Mouse (Mus musculus) hindbrain, embryonic 10.5 days (tissue): ENCODE results near the gene Exosc8. TPM values are rescaled to one million over a fixed set of nuclear protein-coding genes. Genes with fewer than 3 reads are reported as not detected.

Experiments used
- DNase-seq: peaks from one replicate; pipeline ENCODE4 v3.0.0-alpha.2; 2017; ENCODE audit warnings: low spot score
- H3K27ac ChIP-seq: fragments of 300-500 bp; sonication (generic); 2 replicates; pipeline ENCODE4 v1.5.1; 2016; ENCODE audit warnings: mild to moderate bottlenecking, moderate library complexity
- H3K27me3 ChIP-seq: fragments of 300-500 bp; sonication (generic); 2 replicates; pipeline ENCODE4 v1.6.1; 2016; ENCODE audit warnings: mild to moderate bottlenecking; ENCODE audit not compliant: poor library complexity, insufficient read depth, severe bottlenecking
- H3K36me3 ChIP-seq: fragments of 300-500 bp; sonication (generic); 2 replicates; pipeline ENCODE4 v1.6.1; 2016; ENCODE audit warnings: mild to moderate bottlenecking, moderate library complexity
- H3K4me1 ChIP-seq: fragments of 300-500 bp; sonication (generic); replicated peaks from 2 replicates; pipeline ENCODE4 v1.6.1; 2016; ENCODE audit warnings: mild to moderate bottlenecking
- H3K4me3 ChIP-seq: fragments of 300-500 bp; sonication (generic); 2 replicates; pipeline ENCODE4 v1.5.1; 2016; ENCODE audit warnings: mild to moderate bottlenecking, moderate library complexity
- H3K9me3 ChIP-seq: fragments of 300-500 bp; sonication (generic); 2 replicates; pipeline ENCODE4 v1.6.1; 2016; ENCODE audit warnings: mild to moderate bottlenecking, moderate library complexity
- whole genome bisulfite sequencing: fragments of 180-500 bp; shearing (Covaris S2); methylation state at CpG from one replicate; pipeline ENCODE4 v1.1.7; 2016; 5-methylcytosine and 5-hydroxymethylcytosine counted together
- polyA plus RNA-seq: library from polyadenylated mRNA; unstranded; fragments of >200 nt; fragmentation: Nextera tagmentation; extraction: Ambion mirVana; gene quantifications from 2 replicates; pipeline ENCODE4 v1.2.1, GENCODE M21; 2016

Gene Exosc8
- polyA plus RNA-seq, 1 experiment from 2014 or later, result 143 TPM

DNA sequence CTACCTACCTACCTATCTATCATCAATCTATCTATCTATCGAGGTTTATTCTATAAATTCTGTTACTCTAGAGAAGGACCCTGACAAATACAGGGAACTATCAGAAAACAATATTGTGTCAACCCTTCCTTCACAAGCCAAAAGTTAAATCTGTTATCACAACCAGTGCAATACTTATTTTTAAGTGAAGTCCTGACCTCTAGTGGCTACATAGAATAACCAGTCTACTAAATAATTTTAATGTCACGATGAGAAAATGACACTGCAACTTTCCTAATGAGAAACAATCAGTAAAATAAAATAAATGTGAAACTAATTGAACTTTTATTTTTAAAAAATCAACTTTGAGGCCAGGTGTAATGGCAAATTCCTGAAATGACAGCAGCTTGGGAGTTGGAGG, 46.1 kb downstream of the Exosc8 start:
- Histone ChIP-seq H3K27ac (no peak overlapping the region), H3K27me3 (no peaks in the 10 kb centered on the region), H3K36me3 (no peaks in the 10 kb centered on the region), H3K4me1 (no peaks in the 10 kb centered on the region; the same call in 1 of the 2 replicates), H3K4me3 (no peak overlapping the region), H3K9me3 (no peaks in the 10 kb centered on the region)
- DNase-seq, result no peak
- WGBS, result 63% methylated on average over 2 of the region's 2 CpGs

DNA sequence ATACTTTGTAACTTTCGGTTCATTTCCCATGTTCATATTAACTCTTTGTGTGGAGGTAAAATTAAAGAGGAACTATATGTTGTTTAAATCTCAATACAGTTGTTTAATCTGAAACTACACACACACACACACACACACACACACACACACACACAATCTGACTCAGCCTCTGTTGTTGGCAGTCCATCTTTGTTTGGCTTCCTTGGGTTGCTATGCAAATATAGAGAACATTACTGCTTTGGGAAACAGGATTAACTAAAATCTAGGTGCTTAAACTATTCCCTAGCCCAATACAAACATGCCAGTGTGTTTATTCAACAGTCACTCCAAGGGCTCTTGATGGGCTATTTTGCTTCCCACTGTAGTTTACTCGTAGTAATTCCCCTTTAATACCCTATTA, 47.9 kb downstream of the Exosc8 start:
- H3K27ac ChIP-seq, result no peak overlapping the region
- DNase-seq, result no peak
- no peaks in the 10 kb centered on the region for H3K27me3 ChIP-seq
- WGBS, result 81% methylated on average over 2 of the region's 2 CpGs
- H3K4me1 ChIP-seq, result no peaks in the 10 kb centered on the region; the same call in 1 of the 2 replicates
- no peaks in the 10 kb centered on the region for H3K36me3 ChIP-seq
- no peaks in the 10 kb centered on the region for H3K9me3 ChIP-seq
- no peak overlapping the region for H3K4me3 ChIP-seq

DNA sequence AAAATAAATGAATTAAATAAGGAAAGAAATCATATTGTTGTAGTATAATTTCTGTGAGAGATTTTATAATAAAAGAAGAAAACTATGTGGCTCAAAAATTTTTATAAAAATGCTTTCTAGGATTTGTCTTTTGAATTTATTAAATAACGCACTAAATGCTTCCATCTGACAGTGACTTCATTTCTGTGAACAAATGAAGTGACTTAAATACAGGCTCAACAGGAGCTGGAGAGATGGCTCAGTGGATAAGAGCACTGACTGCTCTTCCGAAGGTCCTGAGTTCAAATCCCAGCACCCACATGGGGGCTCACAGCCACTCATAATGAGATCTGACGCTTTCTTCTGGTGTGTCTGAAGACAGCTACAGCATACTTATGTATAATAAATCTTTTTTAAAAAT, 50.0 kb downstream of the Exosc8 start:
- no peaks in the 10 kb centered on the region for H3K9me3 ChIP-seq
- no peaks in the 10 kb centered on the region for H3K4me1 ChIP-seq
- H3K27ac ChIP-seq, result no peak overlapping the region
- no peaks in the 10 kb centered on the region for H3K36me3 ChIP-seq
- no peaks in the 10 kb centered on the region for H3K27me3 ChIP-seq
- WGBS, result 90% methylated on average over 3 of the region's 3 CpGs
- H3K4me3 ChIP-seq, result no peak overlapping the region
- no peak for DNase-seq

DNA sequence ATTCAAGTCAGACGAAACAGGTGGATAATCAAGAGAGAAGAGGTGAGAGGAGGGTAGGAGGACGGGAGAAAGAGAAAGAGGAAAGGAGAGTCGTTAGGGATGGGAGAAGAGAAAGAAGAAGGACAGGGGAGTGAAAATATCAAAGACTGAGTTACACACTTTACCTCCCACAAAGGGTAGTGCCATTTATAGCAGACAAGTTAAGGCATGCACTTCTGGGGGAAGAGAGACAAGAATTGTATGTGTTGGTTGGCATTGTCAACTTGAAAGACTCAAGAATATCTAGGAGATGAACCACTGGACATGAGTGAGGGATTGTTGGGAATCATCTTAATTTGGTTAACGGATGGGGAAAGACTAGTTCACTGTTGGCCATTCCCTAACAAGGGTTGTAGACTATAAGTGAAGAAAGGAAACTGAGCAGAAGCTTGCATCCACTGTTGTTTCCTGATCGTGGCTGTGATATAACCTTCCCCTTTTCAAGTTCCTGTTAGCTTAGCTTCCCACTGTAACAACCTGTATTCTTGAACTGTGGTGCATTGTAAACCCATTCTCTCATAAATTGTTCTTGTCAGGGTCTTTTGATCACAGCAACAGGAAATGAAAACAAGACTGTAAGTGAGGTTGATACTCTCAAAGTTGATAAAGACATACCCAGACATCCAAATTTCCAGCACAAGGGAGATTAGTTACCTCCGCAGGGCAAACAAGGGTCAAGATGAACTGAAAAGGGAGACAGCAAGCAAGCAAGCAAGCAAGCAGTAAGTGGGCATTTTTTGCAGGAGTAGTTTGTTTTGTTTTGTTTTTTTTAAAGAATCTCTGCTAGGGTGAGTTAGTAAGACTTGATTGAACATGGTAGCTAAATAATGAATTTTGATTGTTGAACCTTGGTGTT, 53.6 kb downstream of the Exosc8 start:
- H3K27me3 ChIP-seq, result no peaks in the 10 kb centered on the region
- H3K4me3 ChIP-seq, result no peak overlapping the region
- no peak for DNase-seq
- H3K36me3 ChIP-seq, result no peaks in the 10 kb centered on the region
- 82% methylated on average over 6 of the region's 6 CpGs for WGBS
- no peaks in the 10 kb centered on the region for H3K9me3 ChIP-seq
- no peak overlapping the region for H3K27ac ChIP-seq
- H3K4me1 ChIP-seq, result no peaks in the 10 kb centered on the region

Other genes with a start within 250 kb of the Exosc8 start
- gene Supt20, start 42.6 kb downstream of the Exosc8 start, polyA plus RNA-seq, result 105 and 112 TPM in 2 replicates
- 0.93 TPM in 1 of 2 replicates, not detected in the other for gene Gm21958, start 21.0 kb downstream of the Exosc8 start, polyA plus RNA-seq
- 37.0 and 41.5 TPM in 2 replicates for gene Alg5, start 146 bp upstream of the Exosc8 start, polyA plus RNA-seq
- 0.19 and 0.25 TPM in 2 replicates for gene Smad9, start 20.2 kb upstream of the Exosc8 start, polyA plus RNA-seq
- gene Rfxap, start 72.4 kb upstream of the Exosc8 start, polyA plus RNA-seq, result 32.9 and 39.5 TPM in 2 replicates
- 0.12 and 0.17 TPM in 2 replicates for gene Sertm1, start 180.5 kb upstream of the Exosc8 start, polyA plus RNA-seq